Mouse (Mus musculus) erythroblast, embryonic 14.5 days (primary cell): ENCODE results near the gene Grin2d.

Experiments used
- GATA1 ChIP-seq: IDR thresholded peaks from 2 replicates; pipeline ENCODE4 v1.6.1; 2012; ENCODE audit warnings: low read length, inconsistent platforms, mixed read lengths
- TAL1 ChIP-seq: IDR thresholded peaks from 3 replicates; pipeline ENCODE4 v1.6.1; 2012; ENCODE audit warnings: low read length, inconsistent platforms, mixed read lengths

DNA sequence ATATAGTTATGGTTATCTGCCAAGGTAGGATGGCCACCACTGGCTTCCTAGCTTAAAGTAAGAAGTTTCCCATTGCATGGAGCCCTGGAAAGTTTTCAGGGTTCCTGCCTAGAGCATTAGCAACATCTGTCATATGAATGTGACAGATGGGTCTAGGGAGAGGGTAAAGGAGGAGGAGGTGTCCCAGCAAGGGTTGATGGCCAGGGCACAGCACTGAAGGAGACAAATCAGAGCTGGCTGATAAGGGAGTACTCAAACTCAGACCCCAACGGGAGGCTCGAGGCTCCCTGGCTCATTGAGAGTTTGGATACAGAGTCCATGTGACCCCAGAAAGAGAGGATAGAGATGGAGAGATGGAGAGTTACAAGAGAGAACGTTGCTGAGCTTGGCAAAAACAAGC, 27.5 kb downstream of the Grin2d start:
- TF ChIP-seq GATA1 = no peak
- TF ChIP-seq TAL1 = no peak
